Mouse (Mus musculus) embryonic fibroblast, embryonic 13.5 days (primary cell): Measurements from ENCODE around the gene AC124108.1. TPM values are rescaled to one million over a fixed set of nuclear protein-coding genes. Genes with fewer than 3 reads are reported as not detected.

Experiments
- H3K27ac ChIP-seq: 2 replicates; pipeline ENCODE4 v1.5.1; 2012; ENCODE audit warnings: low read length, control low read depth, inconsistent platforms; ENCODE audit not compliant: insufficient read depth
- H3K4me1 ChIP-seq: 2 replicates; pipeline ENCODE4 v1.6.1; 2011; ENCODE audit warnings: low read length; ENCODE audit not compliant: control insufficient read depth, insufficient read depth
- H3K4me3 ChIP-seq: 2 replicates; pipeline ENCODE4 v1.5.1; 2011; ENCODE audit warnings: mild to moderate bottlenecking, control low read depth, low read length; ENCODE audit not compliant: insufficient read depth
- CTCF ChIP-seq: IDR thresholded peaks from 2 replicates; pipeline ENCODE4 v1.5.1; 2011; ENCODE audit warnings: mild to moderate bottlenecking, control low read depth, low read length, moderate library complexity, borderline replicate concordance; ENCODE audit not compliant: insufficient read depth
- POLR2A ChIP-seq: IDR thresholded peaks from 2 replicates; pipeline ENCODE4 v1.6.1; 2011; ENCODE audit warnings: low read depth, mild to moderate bottlenecking, control low read depth, low read length, moderate library complexity
- polyA plus RNA-seq: library from polyadenylated mRNA; stranded (reverse); fragments of >200 nt; gene quantifications from 2 replicates; pipeline ENCODE4 v1.2.4, GENCODE M21; 2011; ENCODE audit warnings: low read depth; ENCODE audit not compliant: missing spikeins, insufficient read length

Gene AC124108.1
- polyA plus RNA-seq, 1 experiment: not detected

GRCm38 (mm10) chr1:132209400-132209799, 18.1 kb downstream of the AC124108.1 start:
- H3K27ac ChIP-seq: no peak overlapping the region
- TF ChIP-seq POLR2A (no peak), CTCF (no peak)
- peaks cover 22% of the 10 kb centered on the region for H3K4me1 ChIP-seq
- no peak overlapping the region for H3K4me3 ChIP-seq

DNA sequence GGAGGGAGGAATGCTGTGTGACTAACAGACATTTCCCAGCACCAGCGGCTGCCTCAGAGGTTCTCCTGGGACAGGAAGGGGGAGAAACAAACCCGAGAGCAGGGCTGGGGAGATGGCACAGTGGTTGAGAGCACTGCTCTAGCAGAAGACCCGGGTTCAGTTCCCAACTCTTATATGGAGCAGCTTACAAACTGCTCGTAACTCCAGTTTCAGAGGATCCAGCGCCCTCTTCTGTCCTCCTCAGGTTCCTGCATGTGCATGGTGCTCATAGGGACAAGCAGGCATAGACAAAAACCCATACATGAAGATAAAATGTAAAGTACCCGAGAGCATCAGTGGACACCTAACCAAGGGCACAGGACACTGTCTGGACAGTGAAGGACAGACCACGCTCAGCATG, 19.7 kb downstream of the AC124108.1 start:
- no peak overlapping the region for H3K27ac ChIP-seq
- H3K4me1 ChIP-seq: peaks cover 22% of the 10 kb centered on the region
- TF ChIP-seq POLR2A (no peak), CTCF (peak; percentile 49; the same call in 1 of the 2 replicates)
- no peak overlapping the region for H3K4me3 ChIP-seq

DNA sequence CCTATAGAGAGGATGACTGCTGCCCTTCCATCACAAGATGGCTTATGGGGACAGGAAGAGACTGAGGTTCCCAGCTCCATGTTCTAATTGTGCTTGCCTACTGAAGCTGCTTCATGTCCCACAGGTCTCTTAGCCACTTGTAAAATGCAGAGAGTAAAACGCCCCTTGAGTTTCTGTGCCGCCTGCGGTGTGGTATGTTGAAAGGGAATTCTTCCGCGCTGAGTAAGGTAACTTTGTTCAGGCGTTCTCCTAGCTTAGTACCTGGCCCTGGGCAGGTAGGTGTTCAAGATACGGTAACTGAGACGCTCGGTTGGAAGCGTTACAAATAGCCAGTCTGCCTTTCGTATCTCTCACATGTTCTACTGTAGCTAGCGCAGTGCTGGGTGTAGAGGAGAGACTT, 20.4 kb downstream of the AC124108.1 start:
- no peak for TF ChIP-seq POLR2A
- TF ChIP-seq CTCF: no peak
- H3K4me3 ChIP-seq: no peak overlapping the region
- no peak overlapping the region for H3K27ac ChIP-seq
- H3K4me1 ChIP-seq: peaks cover 16% of the 10 kb centered on the region

- H3K4me3 ChIP-seq: peak overlapping the region; percentile 20
- H3K27ac ChIP-seq: no peak overlapping the region
- peaks cover 11% of the 10 kb centered on the region for H3K4me1 ChIP-seq
- TF ChIP-seq POLR2A (no peak), CTCF (peak; percentile 67)
Observed at GRCm38 (mm10) chr1:132212218-132212617, 21.0 kb downstream of the AC124108.1 start.

GRCm38 (mm10) chr1:132213076-132213475, 21.8 kb downstream of the AC124108.1 start:
- peaks cover 6% of the 10 kb centered on the region for H3K4me1 ChIP-seq
- no peak for TF ChIP-seq CTCF
- H3K27ac ChIP-seq: no peak overlapping the region
- no peak overlapping the region for H3K4me3 ChIP-seq

DNA sequence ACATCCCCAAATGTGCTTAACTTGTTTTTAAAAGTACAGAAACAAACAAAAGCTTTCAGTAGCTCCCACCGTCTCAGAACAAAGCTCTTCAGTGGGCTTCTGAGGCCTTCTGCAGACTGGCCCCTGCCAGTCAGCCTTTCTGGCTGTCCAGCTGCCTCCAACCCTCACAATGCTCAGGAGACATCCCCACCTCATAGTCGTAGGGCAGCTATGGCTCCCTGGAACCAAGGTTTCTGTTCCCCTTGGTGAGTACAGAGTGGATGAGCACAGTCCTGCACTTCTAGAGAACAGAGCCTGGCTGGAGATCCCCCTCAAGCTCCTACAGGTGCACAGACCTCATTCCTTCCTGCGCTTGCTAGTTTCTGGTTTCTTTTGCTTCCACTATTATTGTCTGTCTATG, 25.0 kb downstream of the AC124108.1 start:
- Histone ChIP-seq H3K27ac (no peak overlapping the region), H3K4me3 (no peak overlapping the region), H3K4me1 (0 out of 2 replicates have a peak, but pooled peaks cover under 1% of the 10 kb centered on the region)
- TF ChIP-seq CTCF (no peak), POLR2A (no peak)

DNA sequence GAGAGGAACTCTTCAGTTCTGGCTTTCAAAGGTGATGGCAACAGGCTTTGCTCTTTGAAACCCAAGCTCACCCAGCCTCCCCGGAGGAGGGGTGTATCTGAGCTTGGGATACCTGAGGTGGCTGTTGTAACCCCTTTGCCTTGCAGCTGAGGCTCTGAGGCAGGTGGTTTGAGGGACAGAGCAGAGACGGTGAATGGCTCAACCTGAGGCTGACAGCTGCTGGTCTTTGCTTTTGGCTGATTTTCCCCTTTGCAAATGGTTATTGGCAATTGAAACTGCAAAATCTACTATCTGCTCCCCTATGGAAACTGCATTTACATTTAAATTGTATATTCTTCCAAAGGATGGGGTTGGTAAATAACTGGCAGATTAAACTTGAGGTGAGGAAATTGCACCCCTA, 30.4 kb downstream of the AC124108.1 start:
- H3K4me1 ChIP-seq: no peaks in the 10 kb centered on the region
- TF ChIP-seq POLR2A (no peak), CTCF (no peak)
- no peak overlapping the region for H3K4me3 ChIP-seq
- no peak overlapping the region for H3K27ac ChIP-seq

- H3K4me1 ChIP-seq: no peaks in the 10 kb centered on the region
- TF ChIP-seq CTCF (no peak), POLR2A (no peak)
- H3K27ac ChIP-seq: no peak overlapping the region
- H3K4me3 ChIP-seq: no peak overlapping the region
Observed at GRCm38 (mm10) chr1:132222166-132222565, 30.9 kb downstream of the AC124108.1 start.

DNA sequence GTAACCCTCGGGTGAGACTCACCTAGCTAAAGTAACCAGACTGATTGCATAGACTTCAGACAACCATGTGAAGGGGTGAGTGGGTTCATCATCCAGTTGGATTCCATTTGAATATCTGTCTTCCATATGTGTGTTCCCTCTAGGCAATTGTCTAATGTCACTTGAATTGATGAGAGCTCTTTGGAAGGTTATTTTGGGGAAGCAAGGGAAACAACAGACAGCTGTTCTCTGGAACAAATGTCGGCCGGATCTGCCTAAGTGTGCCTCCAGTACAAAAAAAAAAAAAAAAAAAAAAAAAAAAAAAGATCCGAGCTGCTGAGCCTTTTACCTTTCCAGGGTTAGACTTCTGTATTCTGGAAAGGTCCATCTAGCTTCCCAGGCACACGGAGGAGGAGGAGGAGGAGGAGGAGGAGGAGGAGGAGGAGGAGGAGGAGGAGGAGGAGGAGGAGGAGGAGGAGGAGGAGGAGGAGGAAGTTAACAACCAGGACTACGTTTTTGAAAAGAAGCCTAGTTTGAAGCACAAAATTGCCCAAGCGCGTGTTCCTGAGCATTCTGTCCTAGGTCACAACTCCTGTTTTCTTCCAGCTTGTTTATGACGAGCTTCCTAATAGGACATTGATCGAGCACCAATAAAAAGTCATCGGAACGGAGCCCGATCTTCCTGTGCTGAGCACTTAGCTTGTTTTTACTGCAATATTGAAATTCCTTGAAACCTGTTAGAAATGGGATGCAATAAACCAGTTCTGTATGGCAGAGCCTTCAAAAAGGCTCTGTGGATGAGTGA, 35.2 kb downstream of the AC124108.1 start:
- no peak for TF ChIP-seq POLR2A
- TF ChIP-seq CTCF: no peak
- Histone ChIP-seq H3K4me1 (no peaks in the 10 kb centered on the region), H3K27ac (no peak overlapping the region), H3K4me3 (no peak overlapping the region)

- TF ChIP-seq POLR2A: no peak
- H3K4me1 ChIP-seq: peaks cover 6% of the 10 kb centered on the region; the same call in 1 of the 2 replicates
- no peak within 1 kb of the TSS for H3K4me3 ChIP-seq
- no peak within 1 kb of the TSS for H3K27ac ChIP-seq
Observed at GRCm38 (mm10) chr1:132229667-132230066, 38.4 kb downstream of the AC124108.1 start, which contains the start of gene Gm10188. Gene Gm10188, minus strand, starts transcription at chr1:132229767.

GRCm38 (mm10) chr1:132231470-132232274, 40.4 kb downstream of the AC124108.1 start:
- Histone ChIP-seq H3K4me1 (peaks cover 7% of the 10 kb centered on the region; the same call in 1 of the 2 replicates), H3K4me3 (no peak overlapping the region), H3K27ac (no peak overlapping the region)
- TF ChIP-seq CTCF (no peak), POLR2A (no peak)
